Mouse (Mus musculus) liver, embryonic 14.5 days (tissue): ENCODE data around the gene Ttc37. TPM values are rescaled to one million over a fixed set of nuclear protein-coding genes. Genes with fewer than 3 reads are reported as not detected.

ENCODE experiments used
- ATAC-seq: fragments of 200-750 bp; cut with Nextera tagmentation; 2 replicates; pipeline ENCODE4 v1.8.0; 2017; ENCODE audit warnings: moderate number of reproducible peaks, mild to moderate bottlenecking, moderate library complexity; ENCODE audit not compliant: insufficient read depth
- DNase-seq, 3 experiments: peaks; one replicate each; pipeline ENCODE4 v3.0.0-alpha.2; 2012 to 2013; ENCODE audit warnings: low read depth in 3 of 3, low spot score in 3 of 3
- H3K27ac ChIP-seq: fragments of 300-500 bp; sonication (generic); 2 replicates; pipeline ENCODE4 v1.5.1; 2014; ENCODE audit warnings: moderate library complexity, mild to moderate bottlenecking, control low read depth, inconsistent platforms
- H3K27me3 ChIP-seq: fragments of 300-500 bp; sonication (generic); 2 replicates; pipeline ENCODE4 v1.6.1; 2014; ENCODE audit warnings: mild to moderate bottlenecking, low read length, moderate library complexity; ENCODE audit not compliant: control insufficient read depth, insufficient read depth
- H3K36me3 ChIP-seq: fragments of 300-500 bp; sonication (generic); replicated peaks from 2 replicates; pipeline ENCODE4 v1.6.1; 2014; ENCODE audit warnings: low read depth; ENCODE audit not compliant: control insufficient read depth, insufficient read depth
- H3K4me1 ChIP-seq, 2 experiments: fragments of 200-500 bp in 1 of 2; fragments of 300-500 bp in 1 of 2; sonication (generic) in 1 of 2; replicated peaks; 2 replicates each; pipeline ENCODE4 v1.6.1; 2012 to 2014; ENCODE audit warnings: antibody characterized with exemption in 1 of 2, inconsistent platforms in 1 of 2, low read length in 1 of 2; ENCODE audit not compliant: control insufficient read depth in 2 of 2, insufficient read depth in 2 of 2
- H3K4me2 ChIP-seq: fragments of 300-500 bp; sonication (generic); 2 replicates; pipeline ENCODE4 v1.6.1; 2014; ENCODE audit warnings: low read depth, mild to moderate bottlenecking, control low read depth, moderate library complexity
- H3K4me3 ChIP-seq, 2 experiments: fragments of 200-500 bp in 1 of 2; fragments of 300-500 bp in 1 of 2; sonication (generic) in 1 of 2; 2 replicates each; pipeline ENCODE4 v1.5.1; 2012 to 2014; ENCODE audit warnings: low read depth in 2 of 2, low read length in 2 of 2, mild to moderate bottlenecking in 2 of 2, control low read depth in 1 of 2, inconsistent platforms in 1 of 2, moderate library complexity in 1 of 2; ENCODE audit not compliant: insufficient read depth in 1 of 2
- H3K9ac ChIP-seq: fragments of 300-500 bp; sonication (generic); replicated peaks from 2 replicates; pipeline ENCODE4 v1.6.1; 2014; ENCODE audit warnings: mild to moderate bottlenecking, control low read depth, moderate library complexity
- H3K9me3 ChIP-seq: fragments of 300-500 bp; sonication (generic); 2 replicates; pipeline ENCODE4 v1.6.1; 2016; ENCODE audit warnings: low read length, mixed read lengths; ENCODE audit not compliant: control insufficient read depth
- CTCF ChIP-seq: IDR thresholded peaks from 2 replicates; pipeline ENCODE4 v1.5.1; 2016; ENCODE audit warnings: antibody characterized with exemption, low read depth, control low read depth
- EP300 ChIP-seq: IDR thresholded peaks from 2 replicates; pipeline ENCODE4 v1.6.1; 2016; ENCODE audit warnings: antibody characterized with exemption, low read depth
- WGBS: fragments of 180-500 bp; shearing (Covaris S2); extraction: QIAGEN DNeasy Blood & Tissue Kit; methylation state at CpG from one replicate; pipeline ENCODE4 v1.1.7; 2014; ENCODE audit not compliant: insufficient replicate concordance; 5-methylcytosine and 5-hydroxymethylcytosine counted together
- polyA plus RNA-seq, 2 experiments: library from polyadenylated mRNA; depleted of rRNA in 1 of 2; stranded (reverse) in 1 of 2; unstranded in 1 of 2; fragments of >200 nt; fragmentation: Nextera tagmentation in 1 of 2; extraction: Ambion mirVana in 1 of 2; gene quantifications; 2 replicates each; pipeline versions ENCODE4 v1.2.1 to v1.2.3; 2012 to 2014

Gene Ttc37
- polyA plus RNA-seq, 2 experiments = 4.0 to 5.0 TPM

DNA sequence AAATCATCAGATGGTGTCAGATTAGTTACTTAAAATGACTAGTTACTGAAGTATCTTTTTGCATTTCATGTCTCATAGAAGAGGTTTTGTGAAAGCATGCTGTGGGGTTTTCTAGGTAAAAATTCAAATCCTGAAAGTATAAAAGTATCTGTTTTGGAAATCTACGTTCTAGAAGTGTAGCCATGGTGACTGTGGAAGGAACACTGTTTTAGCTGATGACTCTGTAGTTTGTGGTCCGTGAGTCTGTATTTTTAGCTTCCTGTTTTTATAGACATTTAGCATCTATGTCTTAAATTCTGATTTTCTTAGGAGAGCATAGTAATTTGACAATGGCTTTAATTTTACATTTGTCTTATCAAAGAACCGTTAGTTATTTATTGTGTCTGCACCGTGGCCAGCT is 30.3 kb downstream of the Ttc37 start:
- Histone ChIP-seq H3K27ac (no peak overlapping the region), H3K9me3 (no peaks in the 10 kb centered on the region), H3K4me2 (no peak overlapping the region), H3K9ac (no peak overlapping the region), H3K27me3 (no peaks in the 10 kb centered on the region), H3K4me3 (no peak overlapping the region), H3K4me1 (no peaks in the 10 kb centered on the region), H3K36me3 (peaks cover 7% of the 10 kb centered on the region; the same call in 1 of the 2 replicates)
- ATAC-seq = no peak
- TF ChIP-seq EP300 (no peak), CTCF (no peak)
- DNase-seq = no peak
- 74% methylated on average over 4 of the region's 4 CpGs for WGBS

DNA sequence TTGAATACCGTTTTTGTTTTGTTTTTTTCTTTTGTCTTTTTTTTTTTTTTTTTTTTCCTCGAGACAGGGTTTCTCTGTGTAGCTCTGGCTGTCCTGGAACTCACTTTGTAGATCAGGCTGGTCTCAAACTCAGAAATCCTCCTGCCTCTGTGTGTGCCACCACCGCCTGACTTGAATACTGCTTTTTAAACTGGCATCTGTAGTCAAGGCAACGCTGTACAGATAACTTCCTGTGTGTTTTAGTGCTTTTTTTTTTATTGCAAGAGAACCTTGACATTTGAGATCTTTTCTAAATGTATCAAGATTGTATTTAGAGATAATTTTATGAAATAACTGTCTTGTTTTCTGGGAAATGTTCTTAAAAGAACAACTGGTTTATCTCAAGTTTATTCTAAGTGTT is 33.9 kb downstream of the Ttc37 start:
- DNase-seq = no peak
- Histone ChIP-seq H3K36me3 (peaks cover 7% of the 10 kb centered on the region), H3K27me3 (no peaks in the 10 kb centered on the region), H3K9ac (no peak overlapping the region), H3K27ac (no peak overlapping the region), H3K4me1 (no peaks in the 10 kb centered on the region), H3K4me3 (no peak overlapping the region), H3K9me3 (no peaks in the 10 kb centered on the region), H3K4me2 (no peak overlapping the region)
- 75% methylated on average over 4 of the region's 4 CpGs for WGBS
- TF ChIP-seq CTCF = no peak
- no peak for TF ChIP-seq EP300
- ATAC-seq = no peak

DNA sequence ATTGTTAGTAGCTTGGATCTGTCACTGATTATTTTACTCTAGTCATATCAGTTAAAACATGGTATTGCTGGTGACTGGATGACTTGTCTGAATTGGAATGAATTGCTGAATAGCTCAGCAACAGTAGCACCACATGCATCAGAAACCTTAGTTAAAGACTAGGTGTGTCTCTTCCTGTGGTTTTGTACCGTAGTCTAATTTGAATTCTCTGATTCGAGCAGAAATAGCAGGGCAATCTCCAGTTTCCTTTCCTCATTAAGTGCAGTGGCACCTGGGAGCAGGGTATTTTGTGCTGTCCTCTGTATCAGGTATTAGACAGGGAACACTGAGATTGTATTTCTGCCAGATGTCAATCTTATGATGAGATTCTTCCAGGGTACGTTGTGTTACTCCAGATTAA is 40.3 kb downstream of the Ttc37 start:
- Histone ChIP-seq H3K27ac (no peak overlapping the region), H3K9me3 (no peaks in the 10 kb centered on the region), H3K9ac (no peak overlapping the region), H3K27me3 (no peaks in the 10 kb centered on the region), H3K4me2 (no peak overlapping the region), H3K36me3 (peaks cover 2% of the 10 kb centered on the region; the same call in 1 of the 2 replicates), H3K4me3 (no peak overlapping the region), H3K4me1 (no peaks in the 10 kb centered on the region)
- ATAC-seq (no peak), DNase-seq (no peak)
- 50% methylated on average over 3 of the region's 3 CpGs for WGBS
- TF ChIP-seq EP300 (no peak), CTCF (no peak)

DNA sequence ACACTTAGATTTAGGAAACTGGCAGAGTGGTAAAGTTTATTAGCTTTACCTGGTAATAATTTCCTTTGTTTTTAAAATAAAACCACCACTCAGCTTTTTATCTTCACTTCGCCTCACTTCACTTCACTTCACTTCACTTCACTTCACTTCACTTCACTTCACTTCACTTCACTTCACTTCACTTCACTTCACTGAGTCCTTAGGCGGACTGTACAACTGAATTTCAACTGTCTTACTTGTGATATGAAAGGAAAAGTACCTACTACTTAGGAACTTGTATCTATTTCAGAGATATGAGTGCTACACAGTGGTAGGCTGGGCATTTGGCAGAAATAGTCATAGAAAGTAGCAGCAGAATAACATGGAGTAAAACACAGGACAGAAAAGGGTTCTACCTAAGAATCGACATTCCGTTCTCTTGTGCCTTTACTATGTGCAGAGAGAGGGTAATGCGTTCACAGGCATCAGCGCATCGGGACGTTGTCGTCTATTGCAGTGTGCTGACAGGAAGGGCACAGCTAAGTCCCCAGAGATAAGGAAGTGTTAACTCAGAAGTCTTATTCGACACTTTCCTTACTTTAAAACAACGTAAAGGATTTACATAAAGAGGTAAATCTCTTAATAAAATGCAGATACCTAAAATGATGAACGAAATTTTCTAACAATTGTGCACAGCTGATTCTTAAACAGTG is 42.7 kb downstream of the Ttc37 start:
- no peak overlapping the region for H3K9ac ChIP-seq
- DNase-seq = no peak
- no peaks in the 10 kb centered on the region for H3K9me3 ChIP-seq
- ATAC-seq = no peak
- WGBS = 71% methylated on average over 12 of the region's 12 CpGs
- TF ChIP-seq CTCF (no peak), EP300 (no peak)
- H3K36me3 ChIP-seq = peaks cover 2% of the 10 kb centered on the region; the same call in 1 of the 2 replicates
- H3K4me1 ChIP-seq = no peaks in the 10 kb centered on the region
- H3K27ac ChIP-seq = no peak overlapping the region
- no peak overlapping the region for H3K4me3 ChIP-seq
- no peak overlapping the region for H3K4me2 ChIP-seq
- H3K27me3 ChIP-seq = no peaks in the 10 kb centered on the region

DNA sequence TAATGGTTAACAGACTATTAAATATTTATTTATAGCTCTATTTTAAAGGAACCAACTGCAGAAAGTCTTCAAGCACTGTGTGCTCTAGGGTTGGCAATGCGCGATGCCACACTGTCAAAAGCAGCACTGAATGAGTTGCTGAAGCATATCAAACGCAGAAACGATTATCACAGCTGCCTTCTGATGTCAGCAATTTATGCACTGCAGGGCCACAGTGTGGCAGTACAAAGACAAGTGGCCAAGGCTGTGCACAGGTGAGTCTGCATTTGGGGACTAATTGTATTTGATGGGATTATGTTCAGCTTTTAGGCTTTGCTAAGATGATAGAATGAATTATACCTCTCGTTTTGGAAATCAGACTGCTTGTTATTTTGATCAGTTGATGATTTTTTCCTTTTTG is 51.9 kb downstream of the Ttc37 start:
- TF ChIP-seq EP300 (no peak), CTCF (no peak)
- 82% methylated on average over 5 of the region's 5 CpGs for WGBS
- no peak overlapping the region for H3K4me2 ChIP-seq
- no peaks in the 10 kb centered on the region for H3K4me1 ChIP-seq
- no peak overlapping the region for H3K4me3 ChIP-seq
- no peaks in the 10 kb centered on the region for H3K27me3 ChIP-seq
- ATAC-seq (no peak), DNase-seq (no peak)
- no peak overlapping the region for H3K27ac ChIP-seq
- H3K9me3 ChIP-seq = no peaks in the 10 kb centered on the region
- no peak overlapping the region for H3K9ac ChIP-seq
- H3K36me3 ChIP-seq = no peaks in the 10 kb centered on the region; the same call in 1 of the 2 replicates
